Mouse (Mus musculus): Measurements from ENCODE around the gene Lgals9. TPM values are rescaled to one million over a fixed set of nuclear protein-coding genes. Genes with fewer than 3 reads are reported as not detected.
"Not testable (repeated sequence)": the region's sequence is repeated elsewhere in the genome, so short reads cannot be mapped to it uniquely, and the experiment has no call there.

Gene Lgals9
- polyA plus RNA-seq, 1 experiment from 2014 or later = 586 TPM

DNA sequence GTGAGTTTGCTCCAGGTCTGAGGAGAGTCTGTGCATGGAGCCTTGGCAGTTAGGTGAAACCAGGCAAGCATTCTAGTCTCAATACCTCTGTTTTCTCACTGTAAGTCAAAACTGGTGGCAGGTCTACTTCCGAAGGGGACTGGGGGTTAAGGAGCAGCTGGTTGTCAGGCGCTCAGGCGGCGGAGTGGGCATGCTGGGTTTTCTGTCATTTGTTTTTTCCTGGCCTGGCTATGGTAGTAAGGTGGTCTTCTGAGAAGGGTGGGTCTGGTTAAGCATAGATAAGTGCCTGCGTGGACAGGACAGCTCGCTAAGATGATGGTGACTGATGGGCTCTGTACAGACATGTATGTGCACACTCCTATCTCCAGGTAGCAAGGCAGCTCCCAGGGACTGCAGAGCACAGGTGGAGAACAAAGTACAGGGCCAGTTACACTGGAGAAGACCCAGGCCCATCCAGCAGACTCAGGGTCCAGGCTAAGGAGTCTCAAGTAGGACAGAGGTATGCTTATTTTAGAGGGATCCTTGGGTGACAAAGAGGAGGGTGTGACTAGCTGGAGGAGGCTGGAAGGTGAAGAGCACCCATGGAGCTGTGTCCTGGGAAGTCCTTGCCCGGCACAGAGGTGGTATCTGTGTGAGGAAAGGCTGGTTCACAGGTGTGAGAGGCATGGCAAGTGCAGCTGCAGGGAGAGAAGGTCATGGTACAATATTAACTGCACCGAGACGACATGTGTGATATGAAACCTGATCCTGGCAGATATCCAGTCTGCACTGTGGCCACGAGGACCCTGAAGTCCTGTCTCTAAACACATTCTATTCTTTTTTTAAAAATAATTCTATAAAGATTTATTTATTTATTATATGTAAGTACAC, 19.3 kb upstream of the Lgals9 start:
- no peaks in the 10 kb centered on the region for H3K27me3 ChIP-seq (replicated peaks; ENCODE audit: control insufficient read depth, insufficient read depth, low read length)
- no peak overlapping the region for H3K4me3 ChIP-seq (ENCODE audit: low read depth, low read length)
- no peak overlapping the region for H3K4me2 ChIP-seq (replicated peaks; ENCODE audit: low read depth)
- ATAC-seq = peak; percentile 17; the same call in 1 of the 2 replicates
- H3K36me3 ChIP-seq (ENCODE audit: control insufficient read depth, insufficient read depth) = no peaks in the 10 kb centered on the region
- H3K9ac ChIP-seq (ENCODE audit: low read depth, low read length) = no peak overlapping the region
- peaks cover 8% of the 10 kb centered on the region; the same call in 1 of the 2 replicates for H3K4me1 ChIP-seq (replicated peaks; ENCODE audit: control insufficient read depth, insufficient read depth, low read length)
- 53% methylated on average over 10 of the region's 10 CpGs for WGBS
- peak overlapping the region; percentile 85 for H3K27ac ChIP-seq (ENCODE audit: low read depth, low read length)
- no peaks in the 10 kb centered on the region for H3K9me3 ChIP-seq (ENCODE audit: control insufficient read depth)
- no peak for TF ChIP-seq CTCF (IDR thresholded peaks at IDR 0.05; ENCODE audit: low read depth)

DNA sequence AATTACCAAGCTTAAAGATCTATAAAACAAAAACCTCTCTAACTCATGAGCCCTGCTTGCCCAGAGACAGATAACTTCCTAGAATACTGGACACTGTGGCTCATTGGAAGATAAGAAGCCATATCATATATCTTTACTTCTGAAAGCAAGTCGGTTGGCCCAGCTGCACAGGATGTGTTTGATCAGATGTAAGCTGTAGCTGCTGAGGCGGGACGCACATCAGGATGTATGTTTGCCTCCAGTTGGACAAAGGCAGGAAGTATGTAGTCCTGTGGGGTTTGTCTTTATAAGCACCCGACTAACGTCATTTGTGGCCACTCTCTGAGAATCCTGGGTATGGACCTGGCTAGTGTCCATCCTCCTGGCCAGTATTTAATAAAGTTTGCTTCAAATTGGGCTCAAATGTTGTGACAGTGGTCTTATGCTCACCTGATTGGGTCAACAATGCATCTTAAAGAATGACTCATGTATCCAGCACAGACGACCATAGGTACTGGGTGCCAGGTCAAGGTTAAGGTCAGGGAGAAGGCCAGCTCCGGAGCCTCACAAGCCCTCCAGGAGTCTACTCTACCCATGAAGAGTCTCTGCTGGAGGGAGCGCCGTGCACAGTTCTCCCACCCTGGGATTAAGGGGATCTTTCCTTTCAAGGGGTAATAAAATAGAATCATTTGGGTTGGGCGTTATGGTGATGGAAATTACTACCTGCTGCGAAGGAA, 18.5 kb upstream of the Lgals9 start:
- Histone ChIP-seq H3K27me3 (replicated peaks; ENCODE audit: control insufficient read depth, insufficient read depth, low read length) (no peaks in the 10 kb centered on the region), H3K4me2 (replicated peaks; ENCODE audit: low read depth) (peak overlapping the region; percentile 21; the same call in 1 of the 2 replicates), H3K4me1 (replicated peaks; ENCODE audit: control insufficient read depth, insufficient read depth, low read length) (peaks cover 8% of the 10 kb centered on the region; the same call in 1 of the 2 replicates), H3K4me3 (ENCODE audit: low read depth, low read length) (no peak overlapping the region), H3K36me3 (ENCODE audit: control insufficient read depth, insufficient read depth) (no peaks in the 10 kb centered on the region), H3K9ac (ENCODE audit: low read depth, low read length) (no peak overlapping the region), H3K27ac (ENCODE audit: low read depth, low read length) (peak overlapping the region; percentile 85), H3K9me3 (ENCODE audit: control insufficient read depth) (no peaks in the 10 kb centered on the region)
- TF ChIP-seq CTCF (IDR thresholded peaks at IDR 0.05; ENCODE audit: low read depth) = no peak
- 0 out of 2 replicates have a peak, but pooled peaks have one; percentile 23 for ATAC-seq
- WGBS = 34% methylated on average over 11 of the region's 11 CpGs

DNA sequence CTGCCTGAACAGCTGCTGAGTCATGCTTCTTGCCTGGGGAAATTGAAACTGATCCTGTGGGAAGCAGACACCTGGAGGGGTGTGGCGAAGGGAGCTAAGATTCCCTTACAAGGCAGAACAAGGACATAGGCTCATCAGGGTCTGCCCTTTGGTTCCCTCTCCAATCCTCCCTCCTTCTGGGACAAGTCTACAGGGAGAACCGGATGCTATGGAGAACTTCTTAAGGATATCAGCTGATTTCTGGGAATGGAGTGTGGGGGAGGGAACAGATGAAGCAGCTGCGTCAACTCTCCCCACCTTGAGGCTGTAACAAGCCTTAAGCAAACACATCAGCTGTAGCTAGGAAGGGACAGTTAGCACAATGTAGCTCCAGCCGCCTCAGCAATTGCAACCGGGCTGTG, 17.8 kb upstream of the Lgals9 start:
- ATAC-seq = peak; percentile 87

DNA sequence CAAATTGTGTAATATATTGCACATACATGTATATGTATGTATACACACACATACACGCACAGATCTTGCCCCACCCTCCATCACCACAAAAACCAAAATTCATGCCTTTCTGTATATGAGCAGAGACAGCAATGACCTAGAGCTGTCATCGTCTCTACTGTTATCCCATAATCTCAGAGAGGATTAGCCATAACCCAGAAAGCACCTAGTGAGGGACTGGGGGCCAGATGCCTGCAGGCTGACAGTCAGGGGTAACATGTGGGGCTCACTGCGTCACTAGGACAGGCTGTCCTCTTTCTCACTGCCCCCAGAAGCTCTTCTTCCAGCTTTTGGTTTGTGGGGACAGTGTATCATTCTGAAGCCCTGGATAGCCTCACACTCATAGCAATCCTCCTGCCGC, 17.1 kb upstream of the Lgals9 start:
- no peak for ATAC-seq
- Histone ChIP-seq H3K36me3 (ENCODE audit: control insufficient read depth, insufficient read depth) (no peaks in the 10 kb centered on the region), H3K9ac (ENCODE audit: low read depth, low read length) (no peak overlapping the region), H3K4me2 (replicated peaks; ENCODE audit: low read depth) (no peak overlapping the region), H3K4me1 (replicated peaks; ENCODE audit: control insufficient read depth, insufficient read depth, low read length) (peaks cover 8% of the 10 kb centered on the region; the same call in 1 of the 2 replicates), H3K9me3 (ENCODE audit: control insufficient read depth) (no peaks in the 10 kb centered on the region), H3K27ac (ENCODE audit: low read depth, low read length) (peak overlapping the region; percentile 85), H3K27me3 (replicated peaks; ENCODE audit: control insufficient read depth, insufficient read depth, low read length) (no peaks in the 10 kb centered on the region), H3K4me3 (ENCODE audit: low read depth, low read length) (no peak overlapping the region)
- 75% methylated on average over 4 of the region's 4 CpGs for WGBS
- no peak for TF ChIP-seq CTCF (IDR thresholded peaks at IDR 0.05; ENCODE audit: low read depth)

More for the DNA sequence above, 17.8 kb upstream of the Lgals9 start:
- peaks cover 8% of the 10 kb centered on the region; the same call in 1 of the 2 replicates for H3K4me1 ChIP-seq (replicated peaks; ENCODE audit: control insufficient read depth, insufficient read depth, low read length)
- H3K9me3 ChIP-seq (ENCODE audit: control insufficient read depth) = no peaks in the 10 kb centered on the region
- H3K9ac ChIP-seq (ENCODE audit: low read depth, low read length) = no peak overlapping the region
- H3K27ac ChIP-seq (ENCODE audit: low read depth, low read length) = peak overlapping the region; percentile 85
- WGBS = 18% methylated on average over 5 of the region's 5 CpGs
- H3K4me2 ChIP-seq (replicated peaks; ENCODE audit: low read depth) = peak overlapping the region; percentile 21; the same call in 1 of the 2 replicates
- H3K36me3 ChIP-seq (ENCODE audit: control insufficient read depth, insufficient read depth) = no peaks in the 10 kb centered on the region
- no peak for TF ChIP-seq CTCF (IDR thresholded peaks at IDR 0.05; ENCODE audit: low read depth)
- no peak overlapping the region for H3K4me3 ChIP-seq (ENCODE audit: low read depth, low read length)
- no peaks in the 10 kb centered on the region for H3K27me3 ChIP-seq (replicated peaks; ENCODE audit: control insufficient read depth, insufficient read depth, low read length)

DNA sequence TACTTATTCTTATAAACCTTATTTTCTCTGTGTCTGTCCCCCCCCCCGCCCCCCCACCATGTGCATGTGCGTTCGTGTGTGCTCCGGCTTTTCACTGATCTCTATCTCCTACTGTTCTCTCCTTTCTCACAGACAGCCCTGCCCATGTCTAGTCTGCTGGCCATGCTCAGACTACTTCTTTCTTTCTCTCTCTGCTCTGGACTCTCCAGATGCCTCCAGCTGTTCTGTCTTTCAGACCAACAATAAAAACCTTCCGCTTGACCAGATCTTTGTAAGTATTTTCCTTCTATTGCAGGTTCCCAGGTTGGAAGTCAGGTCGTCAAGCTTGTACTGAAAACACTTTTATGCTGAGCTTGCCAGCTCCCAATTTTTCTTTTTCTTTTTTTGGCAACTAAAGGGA, 14.4 kb upstream of the Lgals9 start:
- Histone ChIP-seq H3K4me3 (ENCODE audit: low read depth, low read length) (no peak overlapping the region), H3K9ac (ENCODE audit: low read depth, low read length) (no peak overlapping the region), H3K9me3 (ENCODE audit: control insufficient read depth) (no peaks in the 10 kb centered on the region), H3K36me3 (ENCODE audit: control insufficient read depth, insufficient read depth) (no peaks in the 10 kb centered on the region), H3K27me3 (replicated peaks; ENCODE audit: control insufficient read depth, insufficient read depth, low read length) (no peaks in the 10 kb centered on the region), H3K27ac (ENCODE audit: low read depth, low read length) (no peak overlapping the region), H3K4me1 (replicated peaks; ENCODE audit: control insufficient read depth, insufficient read depth, low read length) (peaks cover 5% of the 10 kb centered on the region; the same call in 1 of the 2 replicates), H3K4me2 (replicated peaks; ENCODE audit: low read depth) (no peak overlapping the region)
- no peak for TF ChIP-seq CTCF (IDR thresholded peaks at IDR 0.05; ENCODE audit: low read depth)
- WGBS = 57% methylated on average over 6 of the region's 6 CpGs
- no peak for ATAC-seq

DNA sequence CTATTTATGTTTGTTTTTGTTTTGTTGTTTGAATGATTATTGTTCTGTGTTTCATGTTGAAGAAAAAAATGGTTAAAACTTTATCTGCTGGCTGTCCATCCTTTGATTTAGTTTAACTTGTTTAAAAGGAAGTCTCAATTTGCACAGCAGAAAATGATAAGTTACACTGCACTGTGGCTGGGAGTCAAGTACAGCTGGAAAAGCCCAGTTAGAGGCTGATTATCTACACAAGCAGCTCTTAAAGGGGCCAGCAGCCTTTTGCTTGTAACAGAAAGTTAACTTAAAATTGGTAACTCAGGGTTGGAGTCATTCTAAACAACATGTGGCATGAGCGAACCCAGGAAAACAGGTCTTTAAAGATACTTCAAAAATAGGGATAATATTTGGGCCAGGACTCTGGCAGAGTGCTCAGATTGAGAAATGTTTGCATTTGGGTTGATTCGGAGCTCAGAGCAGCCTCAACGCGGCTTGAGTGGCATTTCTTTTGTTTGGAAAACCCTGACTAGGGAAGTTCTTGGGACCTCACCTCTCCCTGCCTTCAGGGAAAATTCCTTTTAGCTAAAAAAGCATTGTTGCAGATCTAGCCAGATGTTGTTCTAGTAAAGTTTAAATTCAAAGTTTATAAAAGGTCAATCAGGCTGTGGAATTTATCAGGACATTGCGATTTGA, 6.3 kb upstream of the Lgals9 start:
- ATAC-seq; H3K27ac ChIP-seq (ENCODE audit: low read depth, low read length); H3K36me3 ChIP-seq (ENCODE audit: control insufficient read depth, insufficient read depth); H3K4me2 ChIP-seq (replicated peaks; ENCODE audit: low read depth); H3K27me3 ChIP-seq (replicated peaks; ENCODE audit: control insufficient read depth, insufficient read depth, low read length); H3K9ac ChIP-seq (ENCODE audit: low read depth, low read length); H3K4me3 ChIP-seq (ENCODE audit: low read depth, low read length); H3K4me1 ChIP-seq (replicated peaks; ENCODE audit: control insufficient read depth, insufficient read depth, low read length); H3K9me3 ChIP-seq (ENCODE audit: control insufficient read depth): not testable (repeated sequence)
- 79% methylated on average over 5 of the region's 5 CpGs for WGBS

All from intestine, postnatal 0 days (tissue).